Mouse (Mus musculus): ENCODE measurements at regions not wholly inside any gene's neighbourhood (a gene's known extent, or its start where the extent isn't known, plus 50 kb on each side); places are given as distances from the start of the nearest gene placed in this dataset.
"Not testable (repeated sequence)": the region's sequence is repeated elsewhere in the genome, so short reads cannot be mapped to it uniquely, and the experiment has no call there.

GRCm38 (mm10) chr14:52821617-52822016 lies 326.1 kb upstream of the Olfr1507 start:
- H3K9ac ChIP-seq (ENCODE audit: low read depth, low read length); H3K9me3 ChIP-seq (ENCODE audit: control insufficient read depth, low read length); H3K27ac ChIP-seq (ENCODE audit: low read depth, low read length); H3K36me3 ChIP-seq (ENCODE audit: control insufficient read depth, insufficient read depth, low read length); H3K4me2 ChIP-seq; ATAC-seq (replicated peaks; ENCODE audit: low FRiP score); H3K27me3 ChIP-seq (replicated peaks; ENCODE audit: control insufficient read depth, insufficient read depth, low read length); H3K4me1 ChIP-seq (replicated peaks; ENCODE audit: control insufficient read depth, insufficient read depth, low read length); DNase-seq (ENCODE audit: low spot score); H3K4me3 ChIP-seq (ENCODE audit: low read depth, low read length): not testable (repeated sequence)
- no CpG with 5 or more reads among the region's 4 CpGs for WGBS

- not testable (repeated sequence) for H3K36me3 ChIP-seq (ENCODE audit: control insufficient read depth, insufficient read depth, low read length); H3K4me1 ChIP-seq (replicated peaks; ENCODE audit: control insufficient read depth, insufficient read depth, low read length); DNase-seq (ENCODE audit: low spot score); ATAC-seq (replicated peaks; ENCODE audit: low FRiP score); H3K9me3 ChIP-seq (ENCODE audit: control insufficient read depth, low read length); H3K27ac ChIP-seq (ENCODE audit: low read depth, low read length); H3K4me2 ChIP-seq; H3K27me3 ChIP-seq (replicated peaks; ENCODE audit: control insufficient read depth, insufficient read depth, low read length); H3K4me3 ChIP-seq (ENCODE audit: low read depth, low read length); H3K9ac ChIP-seq (ENCODE audit: low read depth, low read length)
- WGBS: 92% methylated on average over 3 of the region's 5 CpGs
Observed at GRCm38 (mm10) chr14:52811128-52811415, 315.5 kb upstream of the Olfr1507 start.

- not testable (repeated sequence) for DNase-seq (ENCODE audit: low spot score); H3K9ac ChIP-seq (ENCODE audit: low read depth, low read length); H3K4me1 ChIP-seq (replicated peaks; ENCODE audit: control insufficient read depth, insufficient read depth, low read length); H3K4me2 ChIP-seq; H3K4me3 ChIP-seq (ENCODE audit: low read depth, low read length); H3K36me3 ChIP-seq (ENCODE audit: control insufficient read depth, insufficient read depth, low read length); H3K27me3 ChIP-seq (replicated peaks; ENCODE audit: control insufficient read depth, insufficient read depth, low read length); H3K9me3 ChIP-seq (ENCODE audit: control insufficient read depth, low read length); ATAC-seq (replicated peaks; ENCODE audit: low FRiP score); H3K27ac ChIP-seq (ENCODE audit: low read depth, low read length)
- 72% methylated on average over 8 of the region's 8 CpGs for whole genome bisulfite sequencing
Observed at GRCm38 (mm10) chr14:52810275-52811127, 315.0 kb upstream of the Olfr1507 start.

GRCm38 (mm10) chr14:52801705-52802104 lies 306.2 kb upstream of the Olfr1507 start:
- not testable (repeated sequence) for H3K9me3 ChIP-seq (ENCODE audit: control insufficient read depth, low read length); H3K27me3 ChIP-seq (replicated peaks; ENCODE audit: control insufficient read depth, insufficient read depth, low read length); H3K9ac ChIP-seq (ENCODE audit: low read depth, low read length); H3K4me3 ChIP-seq (ENCODE audit: low read depth, low read length); DNase-seq (ENCODE audit: low spot score); H3K36me3 ChIP-seq (ENCODE audit: control insufficient read depth, insufficient read depth, low read length); H3K4me2 ChIP-seq; H3K4me1 ChIP-seq (replicated peaks; ENCODE audit: control insufficient read depth, insufficient read depth, low read length); ATAC-seq (replicated peaks; ENCODE audit: low FRiP score); H3K27ac ChIP-seq (ENCODE audit: low read depth, low read length)
- 72% methylated on average over 2 of the region's 2 CpGs for WGBS

- H3K4me3 ChIP-seq (ENCODE audit: low read depth, low read length); H3K27ac ChIP-seq (ENCODE audit: low read depth, low read length); DNase-seq (ENCODE audit: low spot score); H3K9ac ChIP-seq (ENCODE audit: low read depth, low read length); H3K9me3 ChIP-seq (ENCODE audit: control insufficient read depth, low read length); H3K27me3 ChIP-seq (replicated peaks; ENCODE audit: control insufficient read depth, insufficient read depth, low read length); H3K4me2 ChIP-seq; H3K36me3 ChIP-seq (ENCODE audit: control insufficient read depth, insufficient read depth, low read length); H3K4me1 ChIP-seq (replicated peaks; ENCODE audit: control insufficient read depth, insufficient read depth, low read length); ATAC-seq (replicated peaks; ENCODE audit: low FRiP score): not testable (repeated sequence)
- WGBS: 86% methylated on average over 6 of the region's 9 CpGs
Observed at GRCm38 (mm10) chr14:52792600-52792999, 297.1 kb upstream of the Olfr1507 start.

- H3K27ac ChIP-seq (ENCODE audit: low read depth, low read length); H3K27me3 ChIP-seq (replicated peaks; ENCODE audit: control insufficient read depth, insufficient read depth, low read length); H3K9ac ChIP-seq (ENCODE audit: low read depth, low read length); ATAC-seq (replicated peaks; ENCODE audit: low FRiP score); H3K36me3 ChIP-seq (ENCODE audit: control insufficient read depth, insufficient read depth, low read length); H3K4me1 ChIP-seq (replicated peaks; ENCODE audit: control insufficient read depth, insufficient read depth, low read length); DNase-seq (ENCODE audit: low spot score); H3K4me2 ChIP-seq; H3K4me3 ChIP-seq (ENCODE audit: low read depth, low read length); H3K9me3 ChIP-seq (ENCODE audit: control insufficient read depth, low read length): not testable (repeated sequence)
- WGBS: 42% methylated on average over 6 of the region's 6 CpGs
Observed at GRCm38 (mm10) chr14:52791828-52792227, 296.3 kb upstream of the Olfr1507 start.

GRCm38 (mm10) chr14:52782832-52783231 lies 287.3 kb upstream of the Olfr1507 start:
- not testable (repeated sequence) for H3K9ac ChIP-seq (ENCODE audit: low read depth, low read length); H3K9me3 ChIP-seq (ENCODE audit: control insufficient read depth, low read length); H3K27me3 ChIP-seq (replicated peaks; ENCODE audit: control insufficient read depth, insufficient read depth, low read length); ATAC-seq (replicated peaks; ENCODE audit: low FRiP score); H3K36me3 ChIP-seq (ENCODE audit: control insufficient read depth, insufficient read depth, low read length); DNase-seq (ENCODE audit: low spot score); H3K4me2 ChIP-seq; H3K4me3 ChIP-seq (ENCODE audit: low read depth, low read length); H3K4me1 ChIP-seq (replicated peaks; ENCODE audit: control insufficient read depth, insufficient read depth, low read length); H3K27ac ChIP-seq (ENCODE audit: low read depth, low read length)
- 61% methylated on average over 4 of the region's 4 CpGs for WGBS

GRCm38 (mm10) chr14:52775816-52776215 lies 280.3 kb upstream of the Olfr1507 start:
- H3K27ac ChIP-seq (ENCODE audit: low read depth, low read length); H3K27me3 ChIP-seq (replicated peaks; ENCODE audit: control insufficient read depth, insufficient read depth, low read length); H3K36me3 ChIP-seq (ENCODE audit: control insufficient read depth, insufficient read depth, low read length); H3K4me3 ChIP-seq (ENCODE audit: low read depth, low read length); H3K4me1 ChIP-seq (replicated peaks; ENCODE audit: control insufficient read depth, insufficient read depth, low read length); H3K9me3 ChIP-seq (ENCODE audit: control insufficient read depth, low read length); H3K9ac ChIP-seq (ENCODE audit: low read depth, low read length); DNase-seq (ENCODE audit: low spot score); H3K4me2 ChIP-seq; ATAC-seq (replicated peaks; ENCODE audit: low FRiP score): not testable (repeated sequence)
- 89% methylated on average over 2 of the region's 2 CpGs for WGBS

- ATAC-seq (replicated peaks; ENCODE audit: low FRiP score); H3K27me3 ChIP-seq (replicated peaks; ENCODE audit: control insufficient read depth, insufficient read depth, low read length); H3K27ac ChIP-seq (ENCODE audit: low read depth, low read length); H3K9ac ChIP-seq (ENCODE audit: low read depth, low read length); DNase-seq (ENCODE audit: low spot score); H3K9me3 ChIP-seq (ENCODE audit: control insufficient read depth, low read length); H3K4me1 ChIP-seq (replicated peaks; ENCODE audit: control insufficient read depth, insufficient read depth, low read length); H3K36me3 ChIP-seq (ENCODE audit: control insufficient read depth, insufficient read depth, low read length); H3K4me2 ChIP-seq; H3K4me3 ChIP-seq (ENCODE audit: low read depth, low read length): not testable (repeated sequence)
- WGBS: no CpG with 5 or more reads among the region's 1 CpGs
Observed at GRCm38 (mm10) chr14:52769450-52769849, 273.9 kb upstream of the Olfr1507 start.
